Mouse (Mus musculus): Measurements from ENCODE around the gene Kcnk4. TPM values are rescaled to one million over a fixed set of nuclear protein-coding genes. Genes with fewer than 3 reads are reported as not detected.

Kcnk4 gene
- total and polyA plus RNA-seq, 3 experiments: 0.15 to 1.8 TPM; not detected in 1

GRCm38 (mm10) chr19:6909507-6910289 is 24.6 kb downstream of the Kcnk4 start, which contains the start of the genes Trmt112 and Prdx5 (continued):
- TF ChIP-seq NELFE (IDR thresholded peaks at IDR 0.05; ENCODE audit: low read depth, low read length): peak; percentile 83
- TF ChIP-seq POLR2AphosphoS5 (IDR thresholded peaks at IDR 0.05; ENCODE audit: borderline replicate concordance, low read depth, low read length): peak; percentile 68; the same call in 1 of the 2 replicates
- TF ChIP-seq RCOR1 (IDR thresholded peaks at IDR 0.05; ENCODE audit: low read depth, low read length): peak; percentile 46; the same call in 1 of the 2 replicates
- TF ChIP-seq MAX (IDR thresholded peaks at IDR 0.05; ENCODE audit: low read length): peak; percentile 88

DNA sequence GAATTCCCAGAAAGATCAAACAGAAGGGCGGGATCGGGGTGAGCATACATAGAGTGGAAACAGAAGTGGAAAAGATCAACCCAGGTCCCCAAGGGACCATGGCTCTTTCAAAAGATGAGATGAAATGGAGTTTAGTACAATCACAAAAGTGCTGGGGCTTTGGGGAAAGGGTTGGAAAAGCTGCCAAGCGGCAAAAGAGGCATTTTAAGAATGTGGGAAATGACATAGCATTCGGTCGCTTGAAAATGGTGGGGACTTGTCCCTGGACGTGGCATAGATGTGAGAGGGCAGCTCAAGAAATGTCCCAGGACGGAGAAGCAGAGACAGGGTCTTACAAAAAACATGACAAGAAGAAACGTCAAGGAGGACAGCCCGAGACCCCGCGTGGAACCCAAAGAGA is 25.3 kb downstream of the Kcnk4 start:
- Histone ChIP-seq H3K9ac (ENCODE audit: control insufficient read depth, low read depth, low read length, poor library complexity, severe bottlenecking) (peak overlapping the region; percentile 92), H3K4me3 (ENCODE audit: control insufficient read depth in 1 of 2, insufficient read depth in 1 of 2, low read depth in 2 of 2, low read length in 2 of 2) (peak overlapping the region; percentile 65 to 88), H3K27ac (ENCODE audit: control insufficient read depth, low read depth, low read length) (peak overlapping the region; percentile 99), H3K9me3 (replicated peaks; ENCODE audit: insufficient read depth, low read length) (no peaks in the 10 kb centered on the region), H3K4me1 (ENCODE audit: control insufficient read depth in 1 of 2, insufficient read depth in 2 of 2, low read length in 2 of 2) (peaks cover 0 to 8% of the 10 kb centered on the region in 2 experiments; a peak in 2 of 4 replicates), H3K79me2 (ENCODE audit: control insufficient read depth, insufficient read depth, low read length, poor library complexity) (peaks cover 30% of the 10 kb centered on the region), H3K27me3 (ENCODE audit: control insufficient read depth in 1 of 2, insufficient read depth in 2 of 2, low read length in 2 of 2) (no peaks in the 10 kb centered on the region), H3K36me3 (ENCODE audit: control insufficient read depth in 1 of 2, insufficient read depth in 2 of 2, low read length in 2 of 2) (peaks cover 3 to 10% of the 10 kb centered on the region in 2 experiments)
- DNase-seq (ENCODE audit: low read depth, low spot score): no peak
- TF ChIP-seq SIN3A (IDR thresholded peaks at IDR 0.05; ENCODE audit: low read length) (no peak), MYB (IDR thresholded peaks at IDR 0.05; ENCODE audit: low read depth, low read length) (no peak), ZNF384 (IDR thresholded peaks at IDR 0.05; ENCODE audit: low read depth, low read length) (no peak), ETS1 (IDR thresholded peaks at IDR 0.05; ENCODE audit: low read depth, low read length) (no peak), MAX (IDR thresholded peaks at IDR 0.05; ENCODE audit: low read length) (no peak)

- Histone ChIP-seq H3K9me3 (replicated peaks; ENCODE audit: insufficient read depth, low read length) (no peaks in the 10 kb centered on the region), H3K36me3 (ENCODE audit: control insufficient read depth in 1 of 2, insufficient read depth in 2 of 2, low read length in 2 of 2) (peaks cover 2 to 10% of the 10 kb centered on the region in 2 experiments), H3K4me1 (ENCODE audit: control insufficient read depth in 1 of 2, insufficient read depth in 2 of 2, low read length in 2 of 2) (peaks cover 0 to 8% of the 10 kb centered on the region in 2 experiments; a peak in 2 of 4 replicates), H3K27me3 (ENCODE audit: control insufficient read depth in 1 of 2, insufficient read depth in 2 of 2, low read length in 2 of 2) (no peaks in the 10 kb centered on the region), H3K79me2 (ENCODE audit: control insufficient read depth, insufficient read depth, low read length, poor library complexity) (peaks cover 30% of the 10 kb centered on the region), H3K4me3 (ENCODE audit: control insufficient read depth in 1 of 2, insufficient read depth in 1 of 2, low read depth in 2 of 2, low read length in 2 of 2) (peak overlapping the region; percentile 65 to 88), H3K9ac (ENCODE audit: control insufficient read depth, low read depth, low read length, poor library complexity, severe bottlenecking) (peak overlapping the region; percentile 92), H3K27ac (ENCODE audit: control insufficient read depth, low read depth, low read length) (no peak overlapping the region)
- no peak for DNase-seq (ENCODE audit: low read depth, low spot score)
- no peak for TF ChIP-seq USF2 (IDR thresholded peaks at IDR 0.05; ENCODE audit: borderline replicate concordance in 1 of 2, insufficient read depth in 1 of 2, low read depth in 1 of 2, low read length in 2 of 2)
- no peak for TF ChIP-seq MAX (IDR thresholded peaks at IDR 0.05; ENCODE audit: low read length)
- no peak for TF ChIP-seq USF1 (IDR thresholded peaks at IDR 0.05; ENCODE audit: low read depth, low read length)
These were observed 26.3 kb downstream of the Kcnk4 start for GRCm38 (mm10) chr19:6907811-6908540.

All from MEL (cell line).